Mouse (Mus musculus): ENCODE data around the gene H2afy2. TPM values are rescaled to one million over a fixed set of nuclear protein-coding genes. Genes with fewer than 3 reads are reported as not detected.

H2afy2 gene
- polyA plus RNA-seq, 1 experiment: 2.1 TPM

DNA sequence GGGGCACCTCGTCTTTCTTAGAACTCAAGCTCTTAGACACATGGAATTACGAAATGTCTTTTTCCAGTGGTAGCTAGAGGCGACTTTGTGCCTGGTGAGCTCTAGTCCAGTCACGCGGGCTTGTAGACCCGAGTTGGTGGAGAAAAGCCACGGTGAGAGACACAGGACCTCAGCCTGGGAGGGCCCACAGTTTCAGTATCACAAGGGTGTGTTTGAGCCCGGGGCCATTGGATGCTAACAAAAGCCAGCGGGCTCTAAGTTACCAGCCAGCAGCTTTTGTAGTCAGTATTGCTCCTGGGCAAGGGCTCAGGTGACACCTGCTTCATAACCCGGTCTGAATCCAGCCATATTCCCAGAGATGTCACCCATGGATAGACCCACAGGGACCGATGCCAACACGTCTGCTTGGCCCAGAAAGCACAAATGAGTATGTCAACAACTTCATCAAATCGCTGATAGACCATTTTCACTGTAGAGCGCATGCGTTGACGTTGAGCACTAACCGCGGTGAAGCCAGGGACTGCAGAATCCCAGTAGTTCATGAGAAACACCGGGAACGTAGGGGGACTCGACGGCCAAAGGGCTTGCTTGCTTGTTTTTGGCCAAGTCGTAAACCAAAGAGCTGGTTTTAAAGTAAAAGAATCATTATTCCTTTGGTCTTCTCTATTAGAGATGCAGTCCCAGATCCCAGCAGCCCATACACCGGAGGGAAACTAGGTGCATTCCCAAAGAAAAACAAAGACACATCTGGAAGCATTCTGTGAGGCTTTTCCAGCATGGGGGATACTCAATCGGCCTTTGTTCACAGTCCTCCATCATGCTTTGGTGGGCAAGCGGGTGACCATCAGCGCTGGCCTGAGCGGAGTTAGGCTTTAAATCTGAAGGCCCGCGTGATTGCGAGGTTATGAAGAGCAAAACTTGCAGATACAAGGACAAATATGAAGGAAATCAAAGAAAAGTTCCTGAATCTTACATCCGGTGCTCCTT is 44.3 kb upstream of the H2afy2 start:
- Histone ChIP-seq H3K4me1 (replicated peaks; ENCODE audit: control insufficient read depth, insufficient read depth, low read length) (no peaks in the 10 kb centered on the region), H3K4me3 (ENCODE audit: control insufficient read depth, insufficient read depth, low read length) (no peak overlapping the region), H3K27ac (ENCODE audit: control insufficient read depth, insufficient read depth, low read length) (no peak overlapping the region), H3K36me3 (ENCODE audit: control insufficient read depth, insufficient read depth, low read length) (no peaks in the 10 kb centered on the region), H3K27me3 (ENCODE audit: control insufficient read depth, insufficient read depth, low read length) (no peaks in the 10 kb centered on the region)
- no peak for DNase-seq
- TF ChIP-seq POLR2A (IDR thresholded peaks at IDR 0.05; ENCODE audit: control insufficient read depth, extremely low read depth, insufficient read depth, low read length, poor library complexity) (no peak), CTCF (IDR thresholded peaks at IDR 0.05; ENCODE audit: borderline replicate concordance, control insufficient read depth, extremely low read depth, insufficient read depth, low read length, poor library complexity) (no peak)
- 94% methylated on average over 32 of the region's 32 CpGs for WGBS

DNA sequence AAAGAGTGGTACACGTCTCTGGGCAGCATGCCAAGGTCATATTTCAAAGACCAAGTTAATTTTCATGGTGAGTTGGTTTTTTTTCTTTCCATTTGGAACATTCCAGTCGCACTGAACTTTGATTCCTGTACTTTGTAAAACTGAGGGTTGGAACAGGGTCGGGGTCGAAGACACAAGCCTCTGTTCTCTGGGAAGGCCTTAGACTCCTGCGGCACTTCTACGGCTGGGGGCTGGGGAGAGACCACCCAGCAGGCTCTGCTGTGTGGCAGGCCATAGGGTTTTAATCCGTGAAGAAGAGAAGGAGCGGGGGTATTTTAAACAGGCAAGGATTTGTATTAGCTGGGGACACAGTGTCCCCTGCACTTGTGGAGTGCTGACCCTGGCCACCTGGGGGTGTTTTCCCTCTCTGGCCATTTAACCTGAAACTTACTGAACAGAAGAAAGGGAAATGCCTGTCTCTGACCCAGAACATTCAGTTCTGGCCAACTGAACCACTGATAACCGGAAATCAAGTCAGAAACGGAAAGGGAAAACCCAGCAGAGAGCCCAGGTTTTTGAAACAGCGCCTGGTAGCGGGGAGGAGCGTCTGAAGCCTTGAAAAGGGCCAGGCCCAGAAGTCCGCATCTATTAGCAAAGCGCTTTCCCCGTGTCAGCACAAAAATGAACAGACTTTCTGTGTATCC is 42.9 kb upstream of the H2afy2 start:
- no peaks in the 10 kb centered on the region for H3K4me1 ChIP-seq (replicated peaks; ENCODE audit: control insufficient read depth, insufficient read depth, low read length)
- no peak overlapping the region for H3K27ac ChIP-seq (ENCODE audit: control insufficient read depth, insufficient read depth, low read length)
- no peaks in the 10 kb centered on the region for H3K36me3 ChIP-seq (ENCODE audit: control insufficient read depth, insufficient read depth, low read length)
- no peak for TF ChIP-seq POLR2A (IDR thresholded peaks at IDR 0.05; ENCODE audit: control insufficient read depth, extremely low read depth, insufficient read depth, low read length, poor library complexity)
- TF ChIP-seq CTCF (IDR thresholded peaks at IDR 0.05; ENCODE audit: borderline replicate concordance, control insufficient read depth, extremely low read depth, insufficient read depth, low read length, poor library complexity): no peak
- DNase-seq: no peak
- WGBS: 63% methylated on average over 16 of the region's 16 CpGs
- no peaks in the 10 kb centered on the region for H3K27me3 ChIP-seq (ENCODE audit: control insufficient read depth, insufficient read depth, low read length)
- H3K4me3 ChIP-seq (ENCODE audit: control insufficient read depth, insufficient read depth, low read length): no peak overlapping the region

DNA sequence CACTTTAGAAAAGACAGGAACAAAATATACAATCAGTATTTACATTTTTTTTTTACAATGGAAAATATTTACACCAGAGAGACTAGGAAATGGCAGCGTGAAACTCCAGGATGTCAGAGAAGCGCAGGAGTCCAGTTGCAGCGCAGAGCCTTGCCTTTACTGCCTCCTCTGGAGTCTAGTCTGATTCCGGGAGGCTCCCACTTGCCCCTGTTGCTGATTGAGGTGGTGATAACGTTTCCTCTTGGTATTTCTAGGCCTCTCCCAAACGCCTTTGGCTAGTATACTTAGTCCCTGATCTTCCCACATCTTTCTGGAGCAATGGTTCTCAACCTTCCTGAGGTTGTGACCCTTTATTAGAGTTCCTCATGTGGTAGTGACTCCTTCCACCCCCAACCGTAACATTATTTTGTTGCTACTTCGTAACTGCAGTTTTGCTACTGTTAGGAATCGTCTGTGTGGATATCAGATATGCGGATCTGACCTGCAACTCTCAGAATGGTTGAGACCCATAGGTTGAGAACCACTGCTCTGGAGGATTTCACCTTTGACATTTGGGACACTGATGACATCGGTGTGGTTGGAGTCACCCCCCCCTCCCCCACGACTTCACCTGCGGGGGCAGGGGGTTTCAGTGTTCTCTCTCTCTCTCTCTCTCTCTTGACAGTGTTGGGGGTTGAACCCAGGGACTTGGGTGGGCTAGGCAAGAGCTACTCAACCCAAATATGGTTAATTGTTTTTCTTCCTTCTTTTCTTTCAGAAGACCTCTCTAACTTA is 42.2 kb upstream of the H2afy2 start:
- Histone ChIP-seq H3K4me1 (replicated peaks; ENCODE audit: control insufficient read depth, insufficient read depth, low read length) (no peaks in the 10 kb centered on the region), H3K27me3 (ENCODE audit: control insufficient read depth, insufficient read depth, low read length) (no peaks in the 10 kb centered on the region), H3K36me3 (ENCODE audit: control insufficient read depth, insufficient read depth, low read length) (no peaks in the 10 kb centered on the region), H3K27ac (ENCODE audit: control insufficient read depth, insufficient read depth, low read length) (no peak overlapping the region), H3K4me3 (ENCODE audit: control insufficient read depth, insufficient read depth, low read length) (no peak overlapping the region)
- TF ChIP-seq POLR2A (IDR thresholded peaks at IDR 0.05; ENCODE audit: control insufficient read depth, extremely low read depth, insufficient read depth, low read length, poor library complexity): no peak
- no peak for TF ChIP-seq CTCF (IDR thresholded peaks at IDR 0.05; ENCODE audit: borderline replicate concordance, control insufficient read depth, extremely low read depth, insufficient read depth, low read length, poor library complexity)
- 68% methylated on average over 13 of the region's 13 CpGs for WGBS
- no peak for DNase-seq

GRCm38 (mm10) chr10:61825536-61825935 is 41.6 kb upstream of the H2afy2 start:
- Histone ChIP-seq H3K4me3 (ENCODE audit: control insufficient read depth, insufficient read depth, low read length) (no peak overlapping the region), H3K36me3 (ENCODE audit: control insufficient read depth, insufficient read depth, low read length) (no peaks in the 10 kb centered on the region), H3K27ac (ENCODE audit: control insufficient read depth, insufficient read depth, low read length) (no peak overlapping the region), H3K27me3 (ENCODE audit: control insufficient read depth, insufficient read depth, low read length) (no peaks in the 10 kb centered on the region), H3K4me1 (replicated peaks; ENCODE audit: control insufficient read depth, insufficient read depth, low read length) (no peaks in the 10 kb centered on the region)
- 50% methylated on average over 5 of the region's 5 CpGs for WGBS
- no peak for DNase-seq
- TF ChIP-seq CTCF (IDR thresholded peaks at IDR 0.05; ENCODE audit: borderline replicate concordance, control insufficient read depth, extremely low read depth, insufficient read depth, low read length, poor library complexity): no peak
- no peak for TF ChIP-seq POLR2A (IDR thresholded peaks at IDR 0.05; ENCODE audit: control insufficient read depth, extremely low read depth, insufficient read depth, low read length, poor library complexity)

- 88% methylated on average over 4 of the region's 4 CpGs for WGBS
- no peaks in the 10 kb centered on the region for H3K27me3 ChIP-seq (ENCODE audit: control insufficient read depth, insufficient read depth, low read length)
Measured at GRCm38 (mm10) chr10:61823731-61824115, 39.8 kb upstream of the H2afy2 start.

More at GRCm38 (mm10) chr10:61823731-61824115, 39.8 kb upstream of the H2afy2 start:
- H3K4me1 ChIP-seq (replicated peaks; ENCODE audit: control insufficient read depth, insufficient read depth, low read length): no peaks in the 10 kb centered on the region
- no peaks in the 10 kb centered on the region for H3K36me3 ChIP-seq (ENCODE audit: control insufficient read depth, insufficient read depth, low read length)
- no peak overlapping the region for H3K27ac ChIP-seq (ENCODE audit: control insufficient read depth, insufficient read depth, low read length)
- no peak for DNase-seq
- TF ChIP-seq POLR2A (IDR thresholded peaks at IDR 0.05; ENCODE audit: control insufficient read depth, extremely low read depth, insufficient read depth, low read length, poor library complexity) (no peak), CTCF (IDR thresholded peaks at IDR 0.05; ENCODE audit: borderline replicate concordance, control insufficient read depth, extremely low read depth, insufficient read depth, low read length, poor library complexity) (no peak)
- no peak overlapping the region for H3K4me3 ChIP-seq (ENCODE audit: control insufficient read depth, insufficient read depth, low read length)

Data from thymus, adult 2 months (tissue).